Mouse (Mus musculus): ENCODE measurements at regions not wholly inside any gene's neighbourhood (a gene's known extent, or its start where the extent isn't known, plus 50 kb on each side); places are given as distances from the start of the nearest gene placed in this dataset.

- no peak for TF ChIP-seq CTCF (IDR thresholded peaks at IDR 0.05; ENCODE audit: low read depth)
- no peaks in the 10 kb centered on the region for H3K36me3 ChIP-seq (ENCODE audit: insufficient read depth, low read length)
- WGBS = 79% methylated on average over 1 of the region's 1 CpGs
- H3K27ac ChIP-seq = no peak overlapping the region
- no peaks in the 10 kb centered on the region for H3K27me3 ChIP-seq (ENCODE audit: insufficient read depth, low read length)
- no peak for DNase-seq (ENCODE audit: low spot score)
- H3K9me3 ChIP-seq (replicated peaks; ENCODE audit: low read length) = no peaks in the 10 kb centered on the region
- no peak for ATAC-seq (replicated peaks; ENCODE audit: low FRiP score, low read depth)
- no peak overlapping the region for H3K4me2 ChIP-seq (ENCODE audit: low read length)
- H3K4me3 ChIP-seq (replicated peaks; ENCODE audit: low read depth, low read length) = no peak overlapping the region
- H3K4me1 ChIP-seq (replicated peaks; ENCODE audit: insufficient read depth, low read length) = no peaks in the 10 kb centered on the region
- no peak overlapping the region for H3K9ac ChIP-seq (ENCODE audit: low read depth, low read length)
These were observed 115.2 kb upstream of the Foxa2 start for GRCm38 (mm10) chr2:148161966-148162365.

DNA sequence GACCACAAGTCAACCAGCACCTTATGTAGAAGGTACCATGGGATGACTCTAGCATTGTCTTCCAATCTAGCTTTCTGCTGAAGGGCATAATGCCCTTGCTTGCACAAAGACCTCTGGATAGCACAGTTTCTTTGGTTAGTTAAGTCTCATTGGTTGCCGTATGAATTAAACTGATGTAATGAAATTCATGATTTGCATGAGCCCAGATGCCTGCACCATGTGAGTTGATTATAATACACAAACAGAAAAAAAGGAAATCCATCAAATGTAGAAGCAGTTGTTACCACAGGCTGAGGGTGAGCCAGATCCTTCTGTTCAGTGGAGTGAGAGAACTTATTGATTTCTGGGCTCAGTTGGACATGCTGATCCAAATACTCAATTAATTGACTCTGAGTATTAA lies 115.8 kb upstream of the Foxa2 start:
- no peaks in the 10 kb centered on the region for H3K27me3 ChIP-seq (ENCODE audit: insufficient read depth, low read length)
- TF ChIP-seq CTCF (IDR thresholded peaks at IDR 0.05; ENCODE audit: low read depth) = no peak
- DNase-seq (ENCODE audit: low spot score) (no peak), ATAC-seq (replicated peaks; ENCODE audit: low FRiP score, low read depth) (no peak)
- no peaks in the 10 kb centered on the region for H3K9me3 ChIP-seq (replicated peaks; ENCODE audit: low read length)
- H3K4me1 ChIP-seq (replicated peaks; ENCODE audit: insufficient read depth, low read length) = no peaks in the 10 kb centered on the region
- no peak overlapping the region for H3K4me2 ChIP-seq (ENCODE audit: low read length)
- WGBS = 97% methylated on average over 1 of the region's 1 CpGs
- H3K27ac ChIP-seq = no peak overlapping the region
- H3K4me3 ChIP-seq (replicated peaks; ENCODE audit: low read depth, low read length) = no peak overlapping the region
- H3K36me3 ChIP-seq (ENCODE audit: insufficient read depth, low read length) = no peaks in the 10 kb centered on the region
- no peak overlapping the region for H3K9ac ChIP-seq (ENCODE audit: low read depth, low read length)

GRCm38 (mm10) chr2:148171113-148171512 lies 124.3 kb upstream of the Foxa2 start:
- 55% methylated on average over 4 of the region's 4 CpGs for WGBS
- Histone ChIP-seq H3K27me3 (ENCODE audit: insufficient read depth, low read length) (no peaks in the 10 kb centered on the region), H3K4me3 (replicated peaks; ENCODE audit: low read depth, low read length) (no peak overlapping the region), H3K27ac (peak overlapping the region; percentile 79), H3K4me2 (ENCODE audit: low read length) (no peak overlapping the region), H3K9me3 (replicated peaks; ENCODE audit: low read length) (no peaks in the 10 kb centered on the region), H3K4me1 (replicated peaks; ENCODE audit: insufficient read depth, low read length) (no peaks in the 10 kb centered on the region), H3K9ac (ENCODE audit: low read depth, low read length) (no peak overlapping the region), H3K36me3 (ENCODE audit: insufficient read depth, low read length) (no peaks in the 10 kb centered on the region)
- DNase-seq (ENCODE audit: low spot score) (peak; percentile 42), ATAC-seq (replicated peaks; ENCODE audit: low FRiP score, low read depth) (no peak)
- no peak for TF ChIP-seq CTCF (IDR thresholded peaks at IDR 0.05; ENCODE audit: low read depth)

GRCm38 (mm10) chr2:148171699-148172098 lies 124.9 kb upstream of the Foxa2 start:
- DNase-seq (ENCODE audit: low spot score) = peak; percentile 51
- H3K4me1 ChIP-seq (replicated peaks; ENCODE audit: insufficient read depth, low read length) = no peaks in the 10 kb centered on the region
- no peak overlapping the region for H3K9ac ChIP-seq (ENCODE audit: low read depth, low read length)
- H3K27me3 ChIP-seq (ENCODE audit: insufficient read depth, low read length) = no peaks in the 10 kb centered on the region
- H3K4me3 ChIP-seq (replicated peaks; ENCODE audit: low read depth, low read length) = no peak overlapping the region
- H3K27ac ChIP-seq = peak overlapping the region; percentile 79
- peak; percentile 57; the same call in 1 of the 2 replicates for ATAC-seq (replicated peaks; ENCODE audit: low FRiP score, low read depth)
- 36% methylated on average over 1 of the region's 1 CpGs for WGBS
- no peak overlapping the region for H3K4me2 ChIP-seq (ENCODE audit: low read length)
- no peaks in the 10 kb centered on the region for H3K9me3 ChIP-seq (replicated peaks; ENCODE audit: low read length)
- TF ChIP-seq CTCF (IDR thresholded peaks at IDR 0.05; ENCODE audit: low read depth) = no peak
- H3K36me3 ChIP-seq (ENCODE audit: insufficient read depth, low read length) = no peaks in the 10 kb centered on the region

GRCm38 (mm10) chr2:148175251-148175927 lies 128.6 kb upstream of the Foxa2 start:
- no peak for TF ChIP-seq CTCF (IDR thresholded peaks at IDR 0.05; ENCODE audit: low read depth)
- DNase-seq (ENCODE audit: low spot score) = no peak

DNA sequence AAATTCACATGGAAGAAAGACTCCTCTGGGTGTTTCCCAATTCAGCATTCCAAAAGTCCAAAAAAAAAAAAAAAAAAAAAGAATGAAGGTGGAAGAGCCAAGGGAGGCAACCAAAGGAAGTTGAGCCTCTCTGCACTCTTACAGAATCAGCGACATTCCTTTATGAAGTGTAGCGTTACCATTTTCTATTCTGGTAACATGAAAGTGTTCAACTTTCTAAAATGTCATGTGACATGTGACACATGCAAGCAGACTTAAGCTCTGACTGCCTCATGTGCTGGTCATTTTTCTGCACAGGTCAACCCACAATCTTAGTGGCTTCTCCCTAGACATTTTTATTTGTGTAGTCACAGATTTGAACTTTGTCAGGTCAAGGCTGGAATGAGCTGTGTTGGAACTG lies 133.5 kb upstream of the Foxa2 start:
- Histone ChIP-seq H3K4me1 (replicated peaks; ENCODE audit: insufficient read depth, low read length) (no peaks in the 10 kb centered on the region), H3K9ac (ENCODE audit: low read depth, low read length) (no peak overlapping the region), H3K36me3 (ENCODE audit: insufficient read depth, low read length) (no peaks in the 10 kb centered on the region), H3K4me3 (replicated peaks; ENCODE audit: low read depth, low read length) (no peak overlapping the region), H3K27me3 (ENCODE audit: insufficient read depth, low read length) (no peaks in the 10 kb centered on the region), H3K27ac (no peak overlapping the region), H3K4me2 (ENCODE audit: low read length) (no peak overlapping the region), H3K9me3 (replicated peaks; ENCODE audit: low read length) (no peaks in the 10 kb centered on the region)
- ATAC-seq (replicated peaks; ENCODE audit: low FRiP score, low read depth) (no peak), DNase-seq (ENCODE audit: low spot score) (no peak)
- 61% methylated on average over 2 of the region's 2 CpGs for WGBS
- no peak for TF ChIP-seq CTCF (IDR thresholded peaks at IDR 0.05; ENCODE audit: low read depth)

More at GRCm38 (mm10) chr2:148175251-148175927, 128.6 kb upstream of the Foxa2 start:
- Histone ChIP-seq H3K36me3 (ENCODE audit: insufficient read depth, low read length) (no peaks in the 10 kb centered on the region), H3K27ac (no peak overlapping the region), H3K4me3 (replicated peaks; ENCODE audit: low read depth, low read length) (no peak overlapping the region), H3K9me3 (replicated peaks; ENCODE audit: low read length) (no peaks in the 10 kb centered on the region), H3K4me1 (replicated peaks; ENCODE audit: insufficient read depth, low read length) (no peaks in the 10 kb centered on the region), H3K9ac (ENCODE audit: low read depth, low read length) (no peak overlapping the region), H3K4me2 (ENCODE audit: low read length) (no peak overlapping the region), H3K27me3 (ENCODE audit: insufficient read depth, low read length) (no peaks in the 10 kb centered on the region)
- 86% methylated on average over 8 of the region's 8 CpGs for WGBS
- ATAC-seq (replicated peaks; ENCODE audit: low FRiP score, low read depth) = no peak

DNA sequence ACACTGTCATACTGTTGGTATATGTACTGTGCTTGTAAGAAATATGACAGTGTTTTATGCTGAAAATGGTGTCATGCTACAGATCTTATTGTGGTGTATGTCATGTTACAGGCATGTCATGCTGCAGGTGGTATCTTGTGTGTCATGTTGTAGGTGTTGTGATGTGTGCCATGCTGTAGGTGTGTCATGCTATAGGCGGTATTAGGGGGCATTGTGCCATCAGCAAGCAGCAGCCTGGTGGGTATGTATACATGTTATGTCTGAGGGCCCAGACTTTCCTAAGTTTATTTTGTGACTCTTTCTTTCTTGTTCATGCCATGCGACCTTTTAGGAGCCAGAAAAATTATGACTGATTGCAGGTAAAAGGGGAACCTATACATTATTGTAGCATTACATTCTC lies 134.7 kb upstream of the Foxa2 start:
- no peak overlapping the region for H3K9ac ChIP-seq (ENCODE audit: low read depth, low read length)
- no peak overlapping the region for H3K4me2 ChIP-seq (ENCODE audit: low read length)
- no peaks in the 10 kb centered on the region for H3K36me3 ChIP-seq (ENCODE audit: insufficient read depth, low read length)
- H3K9me3 ChIP-seq (replicated peaks; ENCODE audit: low read length) = no peaks in the 10 kb centered on the region
- DNase-seq (ENCODE audit: low spot score) = no peak
- H3K27ac ChIP-seq = no peak overlapping the region
- no peak for TF ChIP-seq CTCF (IDR thresholded peaks at IDR 0.05; ENCODE audit: low read depth)
- no peaks in the 10 kb centered on the region for H3K27me3 ChIP-seq (ENCODE audit: insufficient read depth, low read length)
- no peak overlapping the region for H3K4me3 ChIP-seq (replicated peaks; ENCODE audit: low read depth, low read length)
- H3K4me1 ChIP-seq (replicated peaks; ENCODE audit: insufficient read depth, low read length) = no peaks in the 10 kb centered on the region
- WGBS = 95% methylated on average over 2 of the region's 2 CpGs
- no peak for ATAC-seq (replicated peaks; ENCODE audit: low FRiP score, low read depth)

Data from kidney, postnatal 0 days (tissue).